Mouse (Mus musculus) heart, embryonic 14.5 days (tissue): Measurements from ENCODE around the gene Mvb12a. TPM values are rescaled to one million over a fixed set of nuclear protein-coding genes. Genes with fewer than 3 reads are reported as not detected.

Source experiments
- ATAC-seq: fragments of 200-750 bp; cut with Nextera tagmentation; 2 replicates; pipeline ENCODE4 v1.8.0; 2017; ENCODE audit warnings: low read depth, moderate TSS enrichment; ENCODE audit not compliant: insufficient number of reproducible peaks, insufficient read depth, low FRiP score
- H3K27ac ChIP-seq, 2 experiments: fragments of 200-500 bp in 1 of 2; fragments of 300-500 bp in 1 of 2; sonication (generic) in 1 of 2; replicated peaks in 1 of 2; 2 replicates each; pipeline ENCODE4 v1.5.1; 2012 to 2014; ENCODE audit warnings: low read depth in 2 of 2, low read length in 2 of 2, control low read depth in 1 of 2, mild to moderate bottlenecking in 1 of 2, mixed read lengths in 1 of 2; ENCODE audit not compliant: control insufficient read depth in 1 of 2, insufficient read depth in 1 of 2
- H3K27me3 ChIP-seq: fragments of 300-500 bp; sonication (generic); 2 replicates; pipeline ENCODE4 v1.6.1; 2014; ENCODE audit warnings: mild to moderate bottlenecking, low read length, control low read depth; ENCODE audit not compliant: control insufficient read depth, insufficient read depth
- H3K36me3 ChIP-seq: fragments of 300-500 bp; sonication (generic); 2 replicates; pipeline ENCODE4 v1.6.1; 2014; ENCODE audit warnings: mild to moderate bottlenecking, control low read depth, low read length, mixed read lengths; ENCODE audit not compliant: control insufficient read depth, insufficient read depth
- H3K4me1 ChIP-seq, 2 experiments: fragments of 200-500 bp in 1 of 2; fragments of 300-500 bp in 1 of 2; sonication (generic) in 1 of 2; 2 replicates each; pipeline ENCODE4 v1.6.1; 2012 to 2014; ENCODE audit warnings: low read length in 2 of 2, control low read depth in 1 of 2, mixed read lengths in 1 of 2; ENCODE audit not compliant: control insufficient read depth in 2 of 2, insufficient read depth in 2 of 2
- H3K4me2 ChIP-seq: fragments of 300-500 bp; sonication (generic); 2 replicates; pipeline ENCODE4 v1.6.1; 2014; ENCODE audit warnings: mild to moderate bottlenecking, low read length
- H3K4me3 ChIP-seq, 2 experiments: fragments of 200-500 bp in 1 of 2; fragments of 300-500 bp in 1 of 2; sonication (generic) in 1 of 2; 2 replicates each; pipeline ENCODE4 v1.5.1; 2012 to 2014; ENCODE audit warnings: low read length in 2 of 2, mild to moderate bottlenecking in 2 of 2, control low read depth in 1 of 2, low read depth in 1 of 2, moderate library complexity in 1 of 2; ENCODE audit not compliant: control insufficient read depth in 1 of 2, insufficient read depth in 1 of 2
- H3K9ac ChIP-seq: fragments of 300-500 bp; sonication (generic); 2 replicates; pipeline ENCODE4 v1.6.1; 2014; ENCODE audit warnings: mild to moderate bottlenecking, low read length
- H3K9me3 ChIP-seq: fragments of 300-500 bp; sonication (generic); 2 replicates; pipeline ENCODE4 v1.6.1; 2016; ENCODE audit warnings: low read length, control low read depth; ENCODE audit not compliant: control insufficient read depth
- WGBS: fragments of 180-500 bp; shearing (Covaris S2); extraction: QIAGEN DNeasy Blood & Tissue Kit; methylation state at CpG from one replicate; pipeline ENCODE4 v1.1.7; 2014; 5-methylcytosine and 5-hydroxymethylcytosine counted together
- polyA plus RNA-seq: library from polyadenylated mRNA; unstranded; fragments of >200 nt; fragmentation: Nextera tagmentation; extraction: Ambion mirVana; gene quantifications from 2 replicates; pipeline ENCODE4 v1.2.1, GENCODE M21; 2014

The Mvb12a gene
- polyA plus RNA-seq, 1 experiment from 2014 or later = 64.0 TPM

GRCm38 (mm10) chr8:71596384-71596783 lies 53.7 kb downstream of the Mvb12a start:
- Histone ChIP-seq H3K4me3 (no peak overlapping the region), H3K4me1 (peaks cover 4 to 11% of the 10 kb centered on the region in 2 experiments; a peak in 3 of 4 replicates), H3K36me3 (peaks cover 11% of the 10 kb centered on the region; the same call in 1 of the 2 replicates), H3K27me3 (peaks cover 10% of the 10 kb centered on the region), H3K27ac (no peak overlapping the region), H3K9me3 (no peaks in the 10 kb centered on the region), H3K9ac (no peak overlapping the region), H3K4me2 (no peak overlapping the region)
- WGBS = 53% methylated on average over 6 of the region's 6 CpGs
- ATAC-seq = no peak

DNA sequence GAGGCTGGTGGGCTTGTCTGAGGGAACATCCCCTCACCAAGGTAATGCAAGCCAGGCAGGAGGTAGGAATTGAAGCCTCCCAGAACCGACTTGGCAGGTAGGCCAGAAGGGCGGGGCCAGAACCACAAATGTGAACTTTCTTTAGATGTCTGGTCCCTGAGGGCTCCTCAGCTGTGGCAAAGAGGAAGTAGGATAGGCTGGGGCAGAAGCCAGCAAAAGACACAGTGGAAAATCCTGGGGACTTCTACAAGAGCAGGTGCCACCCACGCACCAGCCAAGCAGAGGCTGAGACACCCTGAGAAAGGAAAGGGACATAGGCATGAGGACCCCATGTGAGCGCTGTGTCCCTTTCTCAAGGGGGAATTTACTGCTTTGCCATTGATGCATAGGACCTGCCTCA lies 54.1 kb downstream of the Mvb12a start:
- WGBS = 75% methylated on average over 4 of the region's 4 CpGs
- Histone ChIP-seq H3K4me2 (no peak overlapping the region), H3K4me3 (no peak overlapping the region), H3K4me1 (peaks cover 4 to 11% of the 10 kb centered on the region in 2 experiments; a peak in 3 of 4 replicates), H3K9ac (no peak overlapping the region), H3K36me3 (peaks cover 11% of the 10 kb centered on the region; the same call in 1 of the 2 replicates), H3K27ac (no peak overlapping the region), H3K27me3 (peaks cover 14% of the 10 kb centered on the region), H3K9me3 (no peaks in the 10 kb centered on the region)
- no peak for ATAC-seq

- H3K9me3 ChIP-seq = no peaks in the 10 kb centered on the region
- H3K9ac ChIP-seq = no peak within 1 kb of the TSS
- H3K4me2 ChIP-seq = no peak within 1 kb of the TSS
- peaks cover 7 to 15% of the 10 kb centered on the region in 2 experiments; a peak in 3 of 4 replicates for H3K4me1 ChIP-seq
- ATAC-seq = no peak
- H3K36me3 ChIP-seq = peaks cover 11% of the 10 kb centered on the region; the same call in 1 of the 2 replicates
- no peak within 1 kb of the TSS for H3K4me3 ChIP-seq
- peaks cover 20% of the 10 kb centered on the region for H3K27me3 ChIP-seq
- H3K27ac ChIP-seq = no peak within 1 kb of the TSS
- 80% methylated on average over 3 of the region's 3 CpGs for whole genome bisulfite sequencing
Observed at GRCm38 (mm10) chr8:71597451-71597850, 54.7 kb downstream of the Mvb12a start, which contains the start of gene Fam129c. Gene Fam129c (plus strand): TSS chr8:71597648.

Other genes starting within 250 kb of the Mvb12a start
- 87.1 and 95.4 TPM in 2 replicates for gene Use1, start 176.1 kb upstream of the Mvb12a start, polyA plus RNA-seq
- gene Ocel1, start 171.6 kb upstream of the Mvb12a start, polyA plus RNA-seq = 3.6 TPM in 2 replicates
- 57.1 and 62.4 TPM in 2 replicates for gene Nr2f6, start 161.0 kb upstream of the Mvb12a start, polyA plus RNA-seq
- 10.8 TPM in 2 replicates for gene Ushbp1, start 147.1 kb upstream of the Mvb12a start, polyA plus RNA-seq
- gene Babam1, start 146.1 kb upstream of the Mvb12a start, polyA plus RNA-seq = 84.5 and 86.1 TPM in 2 replicates
- gene Ankle1, start 136.9 kb upstream of the Mvb12a start, polyA plus RNA-seq = 16.7 and 20.7 TPM in 2 replicates
- gene Abhd8, start 79.3 kb upstream of the Mvb12a start, polyA plus RNA-seq = 20.8 and 29.2 TPM in 2 replicates
- gene Mrpl34, start 78.0 kb upstream of the Mvb12a start, polyA plus RNA-seq = 191 and 193 TPM in 2 replicates
- 76.7 and 79.1 TPM in 2 replicates for gene Dda1, start 73.7 kb upstream of the Mvb12a start, polyA plus RNA-seq
- gene Ano8, start 57.0 kb upstream of the Mvb12a start, polyA plus RNA-seq = 1.5 and 1.8 TPM in 2 replicates
- gene Gtpbp3, start 54.8 kb upstream of the Mvb12a start, polyA plus RNA-seq = 3.3 and 4.4 TPM in 2 replicates
- 109 and 121 TPM in 2 replicates for gene Plvap, start 31.2 kb upstream of the Mvb12a start, polyA plus RNA-seq
- gene Ccdc194, start 17.2 kb upstream of the Mvb12a start, polyA plus RNA-seq = 0.35 and 0.89 TPM in 2 replicates
- gene Bst2, start 5.5 kb upstream of the Mvb12a start, polyA plus RNA-seq = 10.8 and 19.0 TPM in 2 replicates
- gene Tmem221, start 15.9 kb downstream of the Mvb12a start, polyA plus RNA-seq = 0.53 TPM in 1 of 2 replicates, not detected in the other
- gene Nxnl1, start 23.7 kb downstream of the Mvb12a start, polyA plus RNA-seq = not detected in 2 replicates
- gene Slc27a1, start 26.0 kb downstream of the Mvb12a start, polyA plus RNA-seq = 14.6 and 15.3 TPM in 2 replicates
- gene Pgls, start 49.3 kb downstream of the Mvb12a start, polyA plus RNA-seq = 199 and 201 TPM in 2 replicates
- gene Fam129c, start 54.7 kb downstream of the Mvb12a start, polyA plus RNA-seq = 1.4 and 1.5 TPM in 2 replicates
- 58.1 and 61.6 TPM in 2 replicates for gene Colgalt1, start 68.1 kb downstream of the Mvb12a start, polyA plus RNA-seq
- gene Unc13a, start 128.8 kb downstream of the Mvb12a start, polyA plus RNA-seq = 0.38 and 0.89 TPM in 2 replicates
- gene Jak3, start 133.4 kb downstream of the Mvb12a start, polyA plus RNA-seq = 5.9 and 6.3 TPM in 2 replicates
- 2.4 and 2.7 TPM in 2 replicates for gene Insl3, start 146.3 kb downstream of the Mvb12a start, polyA plus RNA-seq
- gene B3gnt3, start 158.9 kb downstream of the Mvb12a start, polyA plus RNA-seq = 3.0 and 3.1 TPM in 2 replicates
- gene Fcho1, start 182.8 kb downstream of the Mvb12a start, polyA plus RNA-seq = 0.61 and 1.4 TPM in 2 replicates